Mouse (Mus musculus) left cerebral cortex, adult 9 months (tissue): ENCODE data around the gene Rrp15.
"Not testable (repeated sequence)": the region's sequence is repeated elsewhere in the genome, so short reads cannot be mapped to it uniquely, and the experiment has no call there.

Experiments used
- DNase-seq, 2 experiments: peaks; one replicate each; pipeline ENCODE4 v3.0.0; 2022; ENCODE audit warnings: low spot score in 2 of 2

Rrp15 gene

DNA sequence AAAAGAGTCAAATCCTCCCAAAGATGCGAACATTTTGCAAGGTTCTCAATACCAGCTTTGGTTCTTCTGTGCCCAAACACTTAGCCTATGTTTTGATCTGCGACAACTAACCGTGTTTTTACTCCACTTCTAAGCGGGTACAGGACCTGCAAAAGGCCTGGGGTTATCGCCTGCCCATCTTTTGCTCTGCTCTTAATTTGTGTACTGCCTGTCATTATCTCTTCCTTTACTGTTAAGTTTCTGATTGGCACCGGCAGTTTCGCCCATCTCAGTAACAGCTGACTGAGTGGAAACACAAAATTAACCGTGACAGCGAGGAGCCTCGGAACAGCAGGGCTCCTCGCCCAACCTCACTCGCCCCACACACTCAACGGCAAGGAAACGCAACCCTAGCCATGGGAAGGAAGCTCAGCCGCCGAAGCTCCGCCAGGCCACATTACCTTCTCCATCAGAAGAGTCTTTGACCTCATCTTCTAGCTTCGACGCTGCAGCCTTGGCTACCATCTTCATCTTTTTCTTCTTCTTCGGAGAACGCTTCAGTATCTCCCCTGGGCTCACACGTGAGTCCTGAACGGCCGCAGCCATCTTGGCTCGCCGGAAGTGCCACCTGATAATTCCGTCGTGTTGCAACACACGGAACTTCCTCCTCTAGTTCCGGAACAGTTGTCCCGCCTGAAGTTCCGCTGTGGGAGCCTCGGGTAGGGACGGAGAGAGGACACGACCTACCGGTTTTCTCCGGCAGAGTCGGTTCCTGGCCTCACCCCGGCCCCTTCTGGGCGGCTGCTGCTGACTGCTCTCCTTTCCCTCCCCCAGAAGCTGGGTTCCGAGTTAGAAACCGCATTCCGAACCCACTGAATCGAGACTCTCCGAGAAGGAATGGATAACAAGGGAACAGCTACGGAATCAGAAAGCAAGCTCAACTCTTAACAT lies at the start of gene Rrp15:
Rrp15 (minus strand) TSS at position 635 of the 930 bp plus-strand sequence.
- peak; percentile 30 to 82 for DNase-seq

DNA sequence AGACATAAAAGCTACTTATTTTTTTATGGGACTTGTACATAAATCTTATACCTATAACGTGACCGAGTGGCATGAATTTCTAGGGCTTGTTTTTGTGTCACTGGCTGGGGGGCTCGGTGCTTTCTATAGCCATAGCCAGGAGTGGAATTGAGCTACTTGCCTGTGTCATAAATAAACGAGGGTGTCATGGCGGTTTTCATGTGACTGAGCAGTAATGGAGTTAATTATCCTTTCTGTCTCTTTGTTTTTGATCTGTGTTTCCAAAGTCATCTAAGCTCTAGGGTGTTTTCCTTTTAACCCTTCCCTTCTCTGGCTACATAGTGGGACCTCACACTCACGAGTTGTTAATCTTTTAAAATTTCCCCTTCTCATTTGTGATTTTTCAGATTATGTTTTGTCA lies 48.8 kb upstream of the Rrp15 start:
- DNase-seq, result no peak

DNA sequence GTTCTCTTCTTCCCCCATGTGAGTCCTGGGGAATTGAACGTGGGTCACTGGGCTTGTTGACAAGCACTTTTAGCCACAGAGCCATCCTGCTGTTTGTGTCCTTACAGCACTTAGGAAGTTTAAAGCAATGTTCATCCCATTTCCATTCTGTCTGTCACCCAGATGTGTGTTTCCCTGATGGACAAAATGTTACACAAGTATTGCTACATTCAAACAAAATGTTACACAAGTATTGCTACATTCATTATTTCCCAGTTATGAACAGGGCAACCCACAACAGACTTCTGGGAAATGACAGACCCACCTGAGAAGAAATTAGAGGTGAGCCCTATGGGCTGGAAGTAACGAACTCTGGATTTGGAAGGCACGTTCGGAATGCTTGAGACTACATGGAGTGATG lies 36.2 kb upstream of the Rrp15 start:
- no peak for DNase-seq

DNA sequence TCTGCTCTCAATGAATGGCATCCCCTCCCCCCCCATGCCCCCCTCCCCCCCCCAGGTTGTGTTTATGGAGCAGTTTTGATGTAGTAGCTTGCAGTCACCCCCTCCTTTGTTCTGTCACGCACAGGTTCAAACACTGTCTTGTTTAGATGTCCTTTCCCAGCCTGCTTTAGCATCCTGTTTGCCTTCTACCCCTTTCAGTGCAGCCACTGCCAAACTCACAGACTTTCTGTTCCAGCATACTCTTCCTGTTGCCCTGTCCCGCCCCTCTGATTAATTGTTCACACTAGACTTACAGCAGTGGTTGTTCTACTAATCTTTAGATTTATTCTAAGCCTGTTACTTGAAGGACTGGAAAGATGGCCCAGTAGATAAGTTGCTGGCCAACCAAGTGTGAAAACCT lies 31.7 kb upstream of the Rrp15 start:
- DNase-seq, result no peak

DNA sequence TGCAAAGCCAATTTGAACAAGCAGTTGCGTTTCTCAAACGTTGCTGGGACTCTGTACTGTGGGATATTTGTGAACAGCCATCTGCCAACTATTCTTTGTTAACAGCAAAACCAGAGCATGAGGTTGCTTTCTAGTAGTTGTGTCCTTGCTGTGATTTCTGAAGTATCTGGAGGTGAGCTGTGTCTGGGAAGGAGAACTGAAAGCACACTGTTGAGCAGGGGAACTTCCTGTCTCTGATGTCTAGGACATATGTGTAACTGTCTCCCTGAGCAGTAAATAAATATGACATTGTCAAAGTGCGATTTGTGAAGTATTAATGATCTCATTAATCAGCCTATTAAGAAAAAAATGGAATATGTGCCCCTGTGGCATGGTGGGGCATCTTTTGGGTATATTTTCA lies 24.0 kb upstream of the Rrp15 start:
- no peak for DNase-seq

DNA sequence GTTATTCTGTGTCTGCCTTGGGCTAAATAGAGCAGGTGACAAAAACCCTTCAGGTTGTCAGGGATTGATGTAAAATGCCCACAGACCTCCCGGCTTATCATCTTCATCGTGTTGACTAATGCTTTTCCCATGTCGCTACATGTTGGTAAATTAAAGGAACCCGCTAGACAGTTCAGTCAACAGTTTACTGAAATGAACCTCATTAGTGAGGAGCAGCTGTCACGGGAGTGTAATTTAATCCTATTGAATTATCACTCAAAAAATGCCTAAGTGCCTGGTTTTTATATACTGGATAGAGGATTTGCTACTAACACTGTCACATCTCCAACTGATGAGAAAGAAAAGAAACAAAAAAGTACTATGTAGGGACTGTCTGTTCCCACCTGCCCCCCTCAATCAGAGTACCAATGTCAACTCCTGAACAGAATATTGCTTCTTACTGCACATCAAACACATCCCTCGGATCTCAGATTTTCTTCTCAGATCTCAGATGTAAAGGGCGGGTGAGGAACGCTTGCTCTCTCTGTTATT lies 23.5 kb upstream of the Rrp15 start:
- no peak for DNase-seq

DNA sequence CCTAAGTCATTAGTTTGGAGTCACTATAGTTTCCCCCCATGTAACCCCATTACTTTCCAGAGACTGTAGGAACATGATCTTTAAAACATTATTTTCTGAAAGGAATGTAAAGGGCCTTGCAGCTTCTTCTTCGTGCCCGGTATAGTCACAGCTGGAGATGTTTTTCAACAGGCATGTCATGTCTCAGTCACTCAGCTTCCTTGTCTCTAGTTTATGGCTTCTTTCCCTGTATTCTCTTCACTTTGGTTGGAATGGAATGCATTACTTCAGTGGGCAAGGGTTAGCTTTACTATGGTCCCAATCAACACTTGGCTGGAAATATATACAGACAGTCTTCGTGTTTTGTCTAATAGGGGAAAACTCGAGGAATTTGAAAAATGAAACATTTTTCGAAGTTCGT lies 22.8 kb upstream of the Rrp15 start:
- no peak for DNase-seq

DNA sequence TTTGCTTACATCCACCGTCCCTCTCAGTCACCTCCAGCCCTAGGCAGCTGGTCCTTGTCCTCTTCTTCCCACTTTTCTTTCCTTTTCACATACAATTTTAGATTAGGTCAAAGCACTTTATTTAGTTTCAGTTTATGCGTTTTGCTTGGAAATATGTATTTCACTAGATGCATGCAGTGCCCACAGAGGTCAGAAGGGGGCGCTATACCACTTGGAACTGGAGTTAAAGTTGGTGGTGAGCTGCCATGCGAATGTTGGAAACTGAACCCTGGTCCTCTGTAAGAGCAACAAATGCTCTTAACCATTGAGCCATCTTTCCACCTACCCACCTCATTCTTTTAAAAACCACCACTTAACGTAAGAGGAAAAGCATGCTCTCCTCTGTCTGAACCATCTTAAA lies 21.5 kb upstream of the Rrp15 start:
- DNase-seq, result no peak

DNA sequence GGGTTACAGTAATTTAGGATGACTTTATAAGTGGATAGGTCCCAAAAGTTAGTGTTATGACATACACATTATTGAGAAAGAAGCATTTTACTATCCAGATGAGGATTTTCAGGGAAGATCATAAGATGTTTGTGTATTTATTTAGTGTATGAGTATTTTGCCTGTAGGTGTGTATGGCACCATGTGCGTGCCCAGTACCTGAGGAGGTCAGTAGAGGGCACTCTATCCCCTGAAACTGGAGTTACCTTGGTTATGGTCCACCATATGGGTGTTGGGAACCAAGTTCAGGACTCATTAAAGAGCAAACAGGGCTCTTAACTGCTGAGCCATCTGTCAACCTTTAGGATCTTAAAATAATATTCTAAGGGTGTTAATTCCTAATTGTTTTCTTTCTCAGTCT lies 19.2 kb upstream of the Rrp15 start:
- no peak for DNase-seq

DNA sequence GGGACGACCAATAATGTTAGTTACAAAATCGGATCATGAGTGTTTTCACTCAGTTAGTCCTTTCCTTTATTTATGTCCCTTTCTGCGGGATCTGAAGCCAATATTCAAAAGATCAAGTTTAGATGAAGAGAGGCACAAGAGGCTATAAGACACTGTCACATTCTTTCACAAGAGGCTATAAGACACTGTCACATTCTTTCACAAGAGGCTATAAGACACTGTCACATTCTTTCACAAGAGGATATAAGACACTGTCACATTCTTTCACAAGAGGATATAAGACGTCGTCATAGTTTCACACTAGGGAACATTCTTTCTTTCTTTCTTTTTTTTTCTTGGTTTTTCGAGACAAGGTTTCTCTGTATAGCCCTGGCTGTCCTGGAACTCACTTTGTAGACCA lies 14.3 kb upstream of the Rrp15 start:
- not testable (repeated sequence) for DNase-seq

DNA sequence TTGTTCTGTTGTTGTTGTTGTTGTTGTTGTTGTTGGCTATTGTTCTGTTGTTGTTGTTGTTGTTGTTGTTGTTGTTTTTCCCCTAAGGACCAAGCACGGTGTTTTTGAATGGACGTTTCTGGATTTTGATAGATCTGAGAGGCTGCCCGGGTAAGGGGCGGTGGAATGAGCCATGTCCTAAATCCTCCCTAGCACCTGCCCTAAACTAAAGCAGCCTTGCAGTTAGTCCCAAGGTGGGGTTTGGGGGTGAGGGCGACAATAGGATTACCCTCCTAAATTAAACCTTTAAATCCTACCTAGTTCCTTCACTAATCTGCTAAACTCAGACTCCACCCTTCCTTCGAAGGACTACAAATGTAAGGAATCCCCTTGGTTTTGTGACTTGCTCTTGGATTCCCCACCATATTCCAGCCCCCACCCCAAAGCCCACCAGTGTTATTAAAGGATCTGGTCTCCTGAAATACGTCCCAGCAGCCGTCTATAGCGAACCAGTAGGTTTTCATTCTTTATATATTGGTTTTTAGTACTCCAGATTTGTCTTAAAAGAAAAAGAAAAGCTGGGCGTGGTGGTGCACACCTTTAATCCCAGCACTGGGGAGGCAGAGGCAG lies 621 bp upstream of the Rrp15 start:
- DNase-seq, result no peak

DNA sequence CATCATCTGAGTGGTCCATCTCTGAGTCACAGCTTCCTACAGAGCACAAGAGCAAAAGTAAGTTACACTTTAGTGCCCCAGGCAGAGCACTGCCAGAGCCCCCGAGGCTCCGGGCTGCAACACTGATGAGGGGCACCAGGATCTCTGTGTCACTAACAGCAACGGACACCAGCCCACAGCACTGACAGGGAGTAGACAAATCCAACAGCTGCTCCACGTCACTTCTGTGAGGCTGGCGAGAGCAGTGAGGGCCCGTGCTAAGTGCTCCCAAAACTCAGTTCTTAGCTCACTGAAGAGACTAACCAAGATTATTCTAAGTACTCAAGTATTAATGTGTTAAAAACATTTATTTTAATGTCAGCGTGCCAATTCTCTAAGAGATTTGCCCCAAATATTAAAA lies 9.3 kb downstream of the Rrp15 start:
- no peak for DNase-seq

DNA sequence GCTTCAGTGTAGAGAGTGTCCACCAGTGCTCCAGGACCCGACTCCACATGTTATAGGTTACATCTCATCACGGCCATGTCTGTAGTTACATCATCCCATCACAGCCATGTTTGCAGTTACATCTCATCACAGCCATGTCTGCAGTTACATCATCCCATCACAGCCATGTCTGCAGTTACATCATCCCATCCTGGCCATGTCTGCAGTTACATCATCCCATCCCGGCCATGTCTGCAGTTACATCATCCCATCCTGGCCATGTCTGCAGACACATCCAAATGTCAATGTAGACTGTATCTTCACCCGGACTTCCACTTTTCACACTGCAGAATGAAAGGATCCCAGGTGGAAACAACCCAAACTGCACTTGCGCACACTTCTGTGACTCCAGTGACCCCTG lies 13.6 kb downstream of the Rrp15 start:
- no peak for DNase-seq

DNA sequence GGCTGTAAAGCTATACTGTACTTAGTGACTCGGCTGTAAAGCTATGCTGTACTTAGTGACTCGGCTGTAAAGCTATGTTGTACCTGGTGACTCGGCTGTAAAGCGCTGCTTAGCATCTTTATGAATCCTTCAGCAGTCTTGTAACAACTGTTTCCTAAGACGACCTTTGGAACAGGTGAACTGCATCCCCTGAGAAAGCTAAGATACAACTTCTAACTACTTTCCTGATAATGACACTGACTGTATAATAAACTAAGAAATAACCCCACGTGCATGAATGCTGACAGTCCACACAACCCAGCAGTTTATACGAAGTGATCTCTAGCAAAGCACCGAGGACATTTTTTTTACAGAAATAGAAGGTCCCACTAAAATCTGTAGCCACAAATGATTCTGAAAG lies 16.1 kb downstream of the Rrp15 start:
- DNase-seq, result no peak

DNA sequence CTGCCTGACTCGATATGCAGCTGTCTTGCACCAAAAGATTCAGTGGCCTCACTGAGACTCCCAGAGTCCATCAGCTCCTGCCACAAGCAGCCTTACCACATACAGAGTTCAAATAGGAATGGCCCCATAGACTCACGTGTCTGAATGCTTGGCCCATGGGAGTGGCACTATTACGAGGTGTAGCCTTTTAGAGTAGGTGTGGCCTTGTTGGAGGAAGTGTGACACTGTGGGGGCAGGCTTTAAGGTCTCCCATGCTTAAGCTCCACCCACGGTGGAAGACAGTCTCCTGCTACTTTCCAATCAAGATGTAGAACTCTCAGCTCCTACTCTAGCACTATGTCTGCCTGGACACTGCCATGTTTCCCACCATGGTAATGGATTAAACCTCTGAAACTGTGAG lies 20.4 kb downstream of the Rrp15 start:
- DNase-seq, result no peak

DNA sequence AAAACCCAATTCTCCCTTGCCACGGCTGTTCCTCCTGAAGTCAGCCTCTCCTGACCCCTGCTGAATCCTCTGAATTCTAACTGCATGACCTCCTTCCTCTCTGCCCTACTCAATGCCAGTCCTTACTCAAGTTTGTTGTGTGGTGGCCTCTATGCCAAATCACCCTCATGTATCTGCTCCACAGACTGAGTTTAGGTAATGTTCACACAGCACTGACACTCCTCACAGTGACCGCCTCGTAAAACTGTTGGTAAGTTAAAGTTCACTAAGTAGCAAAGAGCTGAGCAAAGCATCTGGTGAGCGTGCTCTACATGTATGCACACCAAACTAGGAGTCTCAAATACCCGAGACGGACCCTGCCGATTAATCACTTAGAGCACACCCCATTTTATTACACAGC lies 23.0 kb downstream of the Rrp15 start:
- no peak for DNase-seq

DNA sequence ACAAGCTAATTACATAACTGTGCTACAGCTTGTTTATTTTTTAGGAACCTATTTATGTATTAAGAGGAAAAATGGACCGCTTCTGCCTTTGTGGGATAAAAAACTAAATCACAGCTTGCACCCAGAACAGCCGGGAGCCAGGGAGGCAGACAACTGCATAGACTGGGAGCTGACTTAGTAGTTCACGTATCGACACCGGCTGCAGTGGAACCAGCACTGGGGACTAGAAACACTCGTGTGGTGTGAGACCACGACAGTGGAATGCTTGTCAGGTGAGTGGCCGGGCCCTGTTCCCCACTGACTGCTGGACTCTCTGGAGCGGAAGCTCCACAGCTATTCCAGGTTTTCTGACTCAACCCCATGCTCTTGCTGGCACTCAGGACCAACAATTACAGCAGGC lies 26.9 kb downstream of the Rrp15 start:
- no peak for DNase-seq

DNA sequence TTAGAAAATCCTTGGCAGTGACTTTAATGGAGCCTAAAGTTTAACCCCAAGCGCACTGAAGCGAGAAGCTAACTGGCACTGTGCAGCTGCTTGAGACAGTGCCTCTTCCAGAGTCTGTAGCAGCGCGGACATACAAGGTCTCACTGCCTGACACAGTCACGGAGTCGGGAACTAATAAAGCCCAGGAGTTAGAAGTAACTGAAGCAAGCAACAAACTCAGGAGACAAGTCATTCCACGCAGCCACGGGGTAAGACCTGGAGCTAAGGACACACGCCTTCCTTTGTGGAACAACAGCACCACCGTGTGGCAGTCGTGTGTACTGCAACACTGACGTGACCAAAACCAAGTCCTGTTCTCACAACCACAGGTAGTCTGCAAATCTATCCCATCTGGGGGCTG lies 27.3 kb downstream of the Rrp15 start:
- DNase-seq, result peak in 1 of 2 experiments; percentile 88

DNA sequence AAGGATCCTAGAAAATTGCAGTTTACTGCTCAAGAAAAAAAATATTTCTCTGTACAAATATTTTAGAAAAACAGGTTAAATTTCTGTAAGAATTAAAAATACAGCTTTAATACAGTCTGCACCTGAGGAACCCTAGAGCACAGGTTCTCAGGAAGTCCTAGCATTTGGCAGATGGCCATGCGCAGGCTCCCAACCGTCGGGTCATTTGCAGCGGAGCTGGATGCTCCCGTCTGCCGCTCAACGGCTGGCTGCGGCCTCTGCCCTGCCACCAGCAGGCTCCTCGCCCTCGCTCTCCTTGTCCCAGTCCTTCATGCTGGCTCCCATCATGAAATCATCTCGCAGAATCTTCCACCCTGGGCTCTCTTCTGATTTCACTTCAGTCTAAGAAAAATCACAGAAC lies 28.0 kb downstream of the Rrp15 start:
- DNase-seq, result no peak

DNA sequence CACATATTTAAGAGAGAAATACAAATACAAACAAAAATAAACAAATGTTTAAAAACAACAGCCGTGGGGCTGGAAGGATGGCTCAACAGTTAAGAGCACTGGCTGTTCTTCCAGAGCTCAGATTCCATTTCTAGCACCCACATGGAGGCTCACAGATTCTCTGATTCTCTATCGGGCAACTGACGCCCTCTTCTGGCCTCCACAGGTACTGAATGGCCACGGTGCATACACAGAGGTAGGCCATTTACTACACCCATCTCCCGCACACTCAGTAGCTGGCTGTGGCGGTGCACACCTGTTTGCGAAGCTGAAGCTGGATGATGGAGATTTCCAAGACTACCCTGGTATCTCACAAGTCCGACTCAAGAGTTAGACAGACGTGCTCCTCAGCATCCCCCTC lies 29.4 kb downstream of the Rrp15 start:
- DNase-seq, result no peak

DNA sequence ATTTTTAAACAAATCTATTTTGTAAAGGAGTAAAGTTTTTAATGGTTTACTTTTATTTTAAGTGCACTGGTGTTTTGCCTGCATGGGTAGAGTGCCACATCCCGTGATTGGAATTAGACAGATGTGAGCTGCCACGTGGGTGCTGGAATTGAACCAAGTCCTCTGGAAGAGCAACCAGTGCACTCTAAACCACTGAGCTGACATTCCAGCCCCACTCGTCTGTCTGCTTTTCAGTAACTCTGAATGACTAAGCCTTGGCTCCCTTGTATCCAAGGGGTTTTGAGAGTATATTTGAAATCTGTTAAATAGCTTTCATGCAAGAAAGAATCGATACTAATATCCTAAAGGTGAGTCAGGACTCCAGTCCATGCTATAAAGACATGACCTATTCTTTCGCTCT lies 30.3 kb downstream of the Rrp15 start:
- DNase-seq, result no peak

DNA sequence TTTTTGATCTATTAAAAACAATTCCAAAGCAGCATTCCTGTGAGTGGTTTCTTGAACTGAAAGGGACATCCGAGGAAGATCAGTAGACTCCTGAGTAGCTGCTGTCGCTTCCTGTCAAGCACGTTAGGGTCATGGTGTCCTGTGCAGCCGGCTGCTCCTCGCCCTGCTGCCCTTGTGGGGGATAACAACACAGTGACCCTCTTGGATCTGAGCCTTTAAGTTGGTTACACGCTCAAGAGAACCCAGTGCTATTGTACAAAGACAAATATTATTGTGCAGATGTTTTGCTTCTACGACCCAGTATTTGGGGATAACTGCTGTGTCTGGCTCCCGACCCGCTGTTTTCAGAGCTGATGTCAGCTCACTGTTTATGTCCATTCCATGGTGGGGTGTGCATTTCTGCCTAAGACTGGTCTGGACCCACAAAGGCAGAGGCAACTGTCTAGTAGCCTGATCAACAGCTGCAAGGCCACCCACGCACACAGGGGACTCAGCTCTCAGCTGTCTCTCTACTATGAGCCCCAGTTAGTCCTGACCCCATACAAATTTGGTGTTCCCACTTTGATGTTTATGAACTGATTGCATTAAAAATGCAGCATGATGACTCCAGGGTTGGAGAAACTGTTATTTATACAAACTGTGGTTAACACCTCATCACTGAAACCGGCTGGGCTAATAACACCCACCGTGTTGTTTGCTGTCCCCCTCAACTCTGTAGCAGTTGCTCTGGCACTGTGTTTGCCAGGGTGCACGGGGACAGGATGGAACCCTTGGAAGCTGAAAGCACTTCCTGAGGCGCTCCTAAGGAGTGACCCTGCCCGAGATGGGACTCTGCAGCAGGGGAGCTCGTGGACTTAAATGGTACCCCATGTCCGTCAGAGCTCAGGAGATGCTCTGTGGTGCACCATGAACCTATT lies 33.9 kb downstream of the Rrp15 start:
- DNase-seq, result no peak
